Mouse (Mus musculus): Measurements from ENCODE around the gene Ndufs8.

Gene Ndufs8

GRCm38 (mm10) chr19:3905261-3905969 lies 7.2 kb downstream of the Ndufs8 start:
- DNase-seq (ENCODE audit: low spot score in 2 of 2): no peak

- DNase-seq (ENCODE audit: low spot score in 2 of 2): no peak
Measured at GRCm38 (mm10) chr19:3904363-3904675, 8.3 kb downstream of the Ndufs8 start.

- DNase-seq (ENCODE audit: low spot score in 2 of 2): no peak
Measured at GRCm38 (mm10) chr19:3903648-3904362, 8.8 kb downstream of the Ndufs8 start.

GRCm38 (mm10) chr19:3902966-3903365 lies 9.6 kb downstream of the Ndufs8 start:
- no peak for DNase-seq (ENCODE audit: low spot score in 2 of 2)

- no peak for DNase-seq (ENCODE audit: low spot score in 2 of 2)
Measured at GRCm38 (mm10) chr19:3899618-3900017, 13.0 kb downstream of the Ndufs8 start.

- no peak for DNase-seq (ENCODE audit: low spot score in 2 of 2)
Measured at GRCm38 (mm10) chr19:3898952-3899351, 13.6 kb downstream of the Ndufs8 start.

- no peak for DNase-seq (ENCODE audit: low spot score in 2 of 2)
Measured at GRCm38 (mm10) chr19:3897557-3897956, 15.0 kb downstream of the Ndufs8 start.

GRCm38 (mm10) chr19:3896208-3896607 lies 16.4 kb downstream of the Ndufs8 start:
- DNase-seq (ENCODE audit: low spot score in 2 of 2): no peak

- DNase-seq (ENCODE audit: low spot score in 2 of 2): no peak
Measured at GRCm38 (mm10) chr19:3895171-3895631, 17.4 kb downstream of the Ndufs8 start.

GRCm38 (mm10) chr19:3894294-3894693 lies 18.3 kb downstream of the Ndufs8 start:
- no peak for DNase-seq (ENCODE audit: low spot score in 2 of 2)

GRCm38 (mm10) chr19:3893545-3894116 lies 18.9 kb downstream of the Ndufs8 start:
- DNase-seq (ENCODE audit: low spot score in 2 of 2): no peak

GRCm38 (mm10) chr19:3890181-3890580 lies 22.4 kb downstream of the Ndufs8 start:
- DNase-seq (ENCODE audit: low spot score in 2 of 2): no peak

- DNase-seq (ENCODE audit: low spot score in 2 of 2): no peak
Measured at GRCm38 (mm10) chr19:3889096-3889495, 23.5 kb downstream of the Ndufs8 start.

GRCm38 (mm10) chr19:3884325-3884990 lies 28.1 kb downstream of the Ndufs8 start:
- DNase-seq (ENCODE audit: low spot score in 2 of 2): no peak

GRCm38 (mm10) chr19:3882214-3882613 lies 30.4 kb downstream of the Ndufs8 start:
- DNase-seq (ENCODE audit: low spot score in 2 of 2): no peak

- no peak for DNase-seq (ENCODE audit: low spot score in 2 of 2)
Measured at GRCm38 (mm10) chr19:3880054-3880848, 32.3 kb downstream of the Ndufs8 start.

- DNase-seq (ENCODE audit: low spot score in 2 of 2): no peak
Measured at GRCm38 (mm10) chr19:3875045-3875444, 37.5 kb downstream of the Ndufs8 start.

GRCm38 (mm10) chr19:3872373-3872772 lies 40.2 kb downstream of the Ndufs8 start:
- no peak for DNase-seq (ENCODE audit: low spot score in 2 of 2)

GRCm38 (mm10) chr19:3871468-3871867 lies 41.1 kb downstream of the Ndufs8 start:
- DNase-seq (ENCODE audit: low spot score in 2 of 2): no peak

GRCm38 (mm10) chr19:3868290-3868689 lies 44.3 kb downstream of the Ndufs8 start:
- no peak for DNase-seq (ENCODE audit: low spot score in 2 of 2)

GRCm38 (mm10) chr19:3864960-3865359 lies 47.6 kb downstream of the Ndufs8 start:
- no peak for DNase-seq (ENCODE audit: low spot score in 2 of 2)

GRCm38 (mm10) chr19:3862713-3863112 lies 49.9 kb downstream of the Ndufs8 start:
- no peak for DNase-seq (ENCODE audit: low spot score in 2 of 2)
